Mouse (Mus musculus) hindbrain, embryonic 11.5 days (tissue): Measurements from ENCODE around the gene Clrn2. TPM values are rescaled to one million over a fixed set of nuclear protein-coding genes. Genes with fewer than 3 reads are reported as not detected.

Source experiments
- ATAC-seq: fragments of 200-750 bp; cut with Nextera tagmentation; 2 replicates; pipeline ENCODE4 v1.8.0; 2017; ENCODE audit warnings: mild to moderate bottlenecking, moderate TSS enrichment, moderate library complexity; ENCODE audit not compliant: low FRiP score
- DNase-seq: peaks from one replicate; pipeline ENCODE4 v3.0.0-alpha.2; 2015; ENCODE audit warnings: low spot score
- H3K27ac ChIP-seq: fragments of 300-500 bp; sonication (generic); 2 replicates; pipeline ENCODE4 v1.5.1; 2014; ENCODE audit warnings: mild to moderate bottlenecking, low read depth, low read length
- H3K27me3 ChIP-seq: fragments of 300-500 bp; sonication (generic); 2 replicates; pipeline ENCODE4 v1.6.1; 2014; ENCODE audit warnings: mild to moderate bottlenecking, low read length, moderate library complexity, mixed read lengths; ENCODE audit not compliant: control insufficient read depth, insufficient read depth
- H3K36me3 ChIP-seq: fragments of 300-500 bp; sonication (generic); 2 replicates; pipeline ENCODE4 v1.6.1; 2014; ENCODE audit warnings: mild to moderate bottlenecking, low read length, moderate library complexity, mixed read lengths; ENCODE audit not compliant: control insufficient read depth, insufficient read depth
- H3K4me1 ChIP-seq: fragments of 300-500 bp; sonication (generic); replicated peaks from 2 replicates; pipeline ENCODE4 v1.6.1; 2014; ENCODE audit warnings: low read length, mixed read lengths; ENCODE audit not compliant: control insufficient read depth, insufficient read depth
- H3K4me2 ChIP-seq: fragments of 300-500 bp; sonication (generic); replicated peaks from 2 replicates; pipeline ENCODE4 v1.6.1; 2014; ENCODE audit warnings: mild to moderate bottlenecking, low read depth, low read length
- H3K4me3 ChIP-seq: fragments of 300-500 bp; sonication (generic); 2 replicates; pipeline ENCODE4 v1.5.1; 2014; ENCODE audit warnings: low read depth, low read length
- H3K9ac ChIP-seq: fragments of 300-500 bp; sonication (generic); 2 replicates; pipeline ENCODE4 v1.6.1; 2014; ENCODE audit warnings: low read depth, low read length
- H3K9me3 ChIP-seq: fragments of 300-500 bp; sonication (generic); 2 replicates; pipeline ENCODE4 v1.6.1; 2016; ENCODE audit warnings: low read length; ENCODE audit not compliant: control insufficient read depth
- WGBS: fragments of 180-500 bp; shearing (Covaris S2); extraction: QIAGEN DNeasy Blood & Tissue Kit; methylation state at CpG from one replicate; pipeline ENCODE4 v1.1.7; 2014; 5-methylcytosine and 5-hydroxymethylcytosine counted together
- polyA plus RNA-seq: library from polyadenylated mRNA; unstranded; fragments of >200 nt; fragmentation: Nextera tagmentation; extraction: Ambion mirVana; gene quantifications from 2 replicates; pipeline ENCODE4 v1.2.1, GENCODE M21; 2014

Gene Clrn2
- polyA plus RNA-seq, 1 experiment from 2014 or later = not detected

DNA sequence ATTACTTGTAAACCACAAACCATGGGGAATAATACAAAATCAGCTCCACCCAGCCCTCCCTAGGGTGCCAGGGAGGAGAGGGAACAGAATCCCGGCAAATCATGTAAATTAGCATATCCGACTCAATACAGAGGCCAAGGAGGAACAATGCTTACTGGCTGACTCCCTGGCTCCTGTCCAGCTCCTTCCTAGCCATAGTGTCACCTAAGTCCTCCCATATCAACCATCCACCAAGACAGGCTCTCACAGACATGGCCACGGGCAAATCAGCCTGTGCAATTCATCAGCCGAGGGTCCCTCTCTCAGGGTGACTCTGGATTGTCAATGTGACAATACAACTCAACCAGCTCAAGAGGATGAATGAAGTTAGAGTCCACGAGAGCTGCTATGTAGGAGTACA lies 4.9 kb upstream of the Clrn2 start:
- 36% methylated on average over 5 of the region's 5 CpGs for WGBS
- H3K4me3 ChIP-seq = no peak overlapping the region
- H3K9ac ChIP-seq = no peak overlapping the region

DNA sequence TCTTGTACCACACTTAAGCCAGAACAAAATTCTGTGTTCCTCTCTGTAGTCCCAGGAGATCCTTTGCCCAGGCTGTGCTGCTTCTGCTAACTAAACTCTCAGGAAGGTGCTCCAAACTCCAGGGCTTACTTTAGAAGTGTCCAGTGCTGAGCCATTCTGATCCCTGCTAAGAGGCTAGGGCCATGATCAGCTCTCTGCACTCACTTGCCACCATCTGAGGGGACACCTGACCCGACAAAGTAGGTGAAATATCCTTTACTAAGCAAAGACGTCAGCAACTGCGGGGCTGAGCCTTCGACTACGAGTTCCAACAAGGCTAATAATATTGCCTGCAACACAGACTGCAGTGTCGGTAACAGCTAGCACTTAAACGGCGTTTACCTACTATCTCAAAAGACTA lies 4.3 kb upstream of the Clrn2 start:
- no peak for ATAC-seq
- Histone ChIP-seq H3K4me1 (peaks cover 5% of the 10 kb centered on the region; the same call in 1 of the 2 replicates), H3K4me3 (peak overlapping the region; percentile 58), H3K27ac (no peak overlapping the region), H3K9me3 (no peaks in the 10 kb centered on the region), H3K36me3 (no peaks in the 10 kb centered on the region), H3K9ac (peak overlapping the region; percentile 69; the same call in 1 of the 2 replicates), H3K4me2 (peak overlapping the region; percentile 82), H3K27me3 (no peaks in the 10 kb centered on the region)
- no peak for DNase-seq
- WGBS = 4% methylated on average over 8 of the region's 8 CpGs

More for the DNA sequence above, 4.9 kb upstream of the Clrn2 start:
- no peak overlapping the region; the same call in 1 of the 2 replicates for H3K4me2 ChIP-seq
- no peaks in the 10 kb centered on the region for H3K27me3 ChIP-seq
- ATAC-seq = no peak
- no peaks in the 10 kb centered on the region for H3K36me3 ChIP-seq
- peak; percentile 4 for DNase-seq
- H3K4me1 ChIP-seq = peaks cover 5% of the 10 kb centered on the region; the same call in 1 of the 2 replicates
- no peaks in the 10 kb centered on the region for H3K9me3 ChIP-seq
- H3K27ac ChIP-seq = no peak overlapping the region

DNA sequence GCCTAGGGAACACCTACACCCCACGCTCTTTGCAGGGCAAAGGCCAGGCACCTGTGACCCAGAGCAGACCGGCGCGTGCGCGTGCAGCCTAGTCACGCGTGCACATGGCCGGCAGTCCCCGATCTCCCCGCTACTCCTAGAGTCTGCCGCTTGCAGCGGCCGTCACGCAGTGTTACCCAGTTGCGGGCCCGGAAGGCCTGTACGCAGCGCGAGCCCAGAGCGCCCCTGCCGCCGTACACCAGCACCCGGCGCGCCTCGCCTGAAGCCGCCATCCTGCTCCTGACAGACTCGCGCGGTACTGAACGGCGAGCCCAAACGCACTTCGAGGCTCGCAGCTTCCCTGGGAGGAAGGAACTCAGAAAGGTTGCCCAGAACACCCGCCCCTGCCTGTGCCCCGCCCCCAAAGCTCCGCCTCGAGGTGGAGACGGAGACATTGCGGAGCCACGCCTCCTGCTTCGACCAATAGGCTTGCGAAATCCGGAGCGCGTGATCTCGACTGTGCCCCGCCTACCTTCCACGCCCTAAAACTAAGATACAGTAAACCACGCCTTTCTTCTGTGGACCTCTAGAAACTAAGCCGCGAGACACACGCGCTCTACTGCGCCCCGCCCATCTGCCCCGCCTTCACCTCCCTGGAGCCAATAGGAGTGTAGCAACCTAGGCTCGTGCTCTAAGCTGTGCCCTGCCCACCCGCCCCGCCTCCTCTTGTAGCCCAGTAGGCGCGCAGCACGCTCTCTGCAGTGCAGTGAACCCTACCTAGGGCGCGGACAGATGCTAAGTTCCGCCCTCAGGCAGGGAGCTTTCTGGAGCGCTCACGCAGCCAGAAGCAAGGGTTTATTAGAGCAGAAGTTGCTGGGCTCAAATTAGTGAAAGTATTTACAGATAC lies 3.5 kb upstream of the Clrn2 start, which contains the start of gene Qdpr:
TSS of gene Qdpr (minus strand) at position 406 of the 886 bp plus-strand sequence.
- no peaks in the 10 kb centered on the region for H3K36me3 ChIP-seq
- H3K9ac ChIP-seq = peak within 1 kb of the TSS; percentile 69
- peak within 1 kb of the TSS; percentile 54; the same call in 1 of the 2 replicates for H3K27ac ChIP-seq
- peaks cover 5% of the 10 kb centered on the region; the same call in 1 of the 2 replicates for H3K4me1 ChIP-seq
- DNase-seq = peak; percentile 98
- H3K4me3 ChIP-seq = peak within 1 kb of the TSS; percentile 58
- H3K4me2 ChIP-seq = peak within 1 kb of the TSS; percentile 82
- under 1% methylated on average over 67 of the region's 70 CpGs for WGBS
- peak; percentile 100 for ATAC-seq
- H3K9me3 ChIP-seq = no peaks in the 10 kb centered on the region
- no peaks in the 10 kb centered on the region for H3K27me3 ChIP-seq

DNA sequence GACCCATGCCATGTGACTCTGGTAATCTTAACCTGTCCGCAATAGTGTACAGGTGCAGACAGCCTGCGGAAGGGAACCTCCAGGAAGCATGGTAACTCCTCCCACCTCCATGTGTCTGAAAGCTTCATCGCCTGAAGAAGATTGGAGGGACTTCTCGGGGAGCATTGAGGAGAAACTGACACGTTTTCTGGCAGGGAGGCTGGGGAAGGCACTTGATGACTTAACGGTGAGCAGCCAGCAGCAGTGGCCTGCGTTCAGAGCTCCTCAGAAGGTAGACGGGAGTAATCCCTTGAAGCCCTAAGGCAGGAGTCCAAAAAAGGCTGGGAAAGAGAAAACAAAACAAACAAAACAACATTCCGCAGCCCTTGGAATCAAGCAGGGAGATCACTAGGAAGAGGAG lies 905 bp downstream of the Clrn2 start:
- Histone ChIP-seq H3K27me3 (no peaks in the 10 kb centered on the region), H3K4me3 (no peak overlapping the region), H3K27ac (no peak overlapping the region), H3K9me3 (no peaks in the 10 kb centered on the region), H3K4me2 (no peak overlapping the region), H3K9ac (no peak overlapping the region), H3K4me1 (no peaks in the 10 kb centered on the region), H3K36me3 (no peaks in the 10 kb centered on the region)
- 56% methylated on average over 9 of the region's 9 CpGs for WGBS
- DNase-seq (no peak), ATAC-seq (no peak)

DNA sequence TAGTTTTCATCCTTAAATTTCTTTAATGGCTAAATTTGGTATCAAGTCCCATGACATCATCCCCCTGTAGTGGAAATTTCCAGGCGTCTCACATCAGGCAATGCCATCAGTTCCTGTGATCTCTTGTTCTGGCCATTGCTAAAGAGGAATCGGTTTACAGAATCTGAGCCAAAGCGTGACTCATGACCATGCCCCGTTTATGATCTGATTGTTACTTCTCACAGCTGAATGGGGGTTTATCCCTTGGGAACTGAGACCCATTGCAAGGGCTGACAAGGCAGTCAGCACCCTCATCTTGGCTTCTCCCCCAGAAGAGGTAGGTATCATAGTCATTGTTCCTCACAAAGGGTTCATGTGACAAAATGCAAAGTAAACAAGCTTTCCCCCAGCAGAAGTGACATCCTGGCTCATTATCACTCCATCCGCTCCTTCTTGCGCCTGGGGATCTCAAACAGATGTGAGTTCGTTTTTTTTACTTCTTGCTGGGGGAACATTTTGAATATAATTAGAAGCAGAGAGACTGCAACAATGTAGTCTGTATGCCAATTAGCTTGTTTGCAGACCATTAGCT lies 19.4 kb downstream of the Clrn2 start:
- no peak overlapping the region for H3K4me2 ChIP-seq
- H3K9ac ChIP-seq = no peak overlapping the region
- H3K9me3 ChIP-seq = no peaks in the 10 kb centered on the region
- no peaks in the 10 kb centered on the region for H3K27me3 ChIP-seq
- 58% methylated on average over 7 of the region's 7 CpGs for WGBS
- no peaks in the 10 kb centered on the region for H3K36me3 ChIP-seq
- no peak overlapping the region for H3K4me3 ChIP-seq
- no peaks in the 10 kb centered on the region for H3K4me1 ChIP-seq
- no peak overlapping the region for H3K27ac ChIP-seq
- DNase-seq (no peak), ATAC-seq (no peak)

DNA sequence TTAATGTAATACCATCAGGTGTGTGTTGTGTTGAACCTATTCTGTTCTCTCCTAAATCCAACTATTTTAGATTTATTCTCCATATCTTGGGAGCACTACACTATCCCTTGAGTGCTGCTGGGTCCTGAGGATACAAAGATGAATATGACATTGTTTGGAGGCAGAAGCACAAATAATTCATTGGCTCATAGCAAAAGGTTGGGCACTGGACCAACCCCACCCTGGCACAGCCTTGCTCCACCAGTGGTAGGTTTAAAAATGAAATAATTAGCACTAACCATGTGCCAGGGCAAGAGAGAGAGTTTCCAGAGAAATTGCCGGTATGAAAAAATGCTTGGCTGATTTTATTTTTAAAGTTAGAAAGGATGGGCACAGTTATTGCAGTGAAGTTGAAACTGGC lies 20.0 kb downstream of the Clrn2 start:
- Histone ChIP-seq H3K36me3 (no peaks in the 10 kb centered on the region), H3K27me3 (no peaks in the 10 kb centered on the region), H3K9ac (no peak overlapping the region), H3K4me2 (no peak overlapping the region), H3K9me3 (no peaks in the 10 kb centered on the region), H3K4me1 (no peaks in the 10 kb centered on the region), H3K4me3 (no peak overlapping the region), H3K27ac (no peak overlapping the region)
- DNase-seq (no peak), ATAC-seq (no peak)
- WGBS = 81% methylated on average over 1 of the region's 1 CpGs

- DNase-seq = peak; percentile 79
- WGBS = 38% methylated on average over 6 of the region's 6 CpGs
- H3K4me2 ChIP-seq = no peak overlapping the region
- no peaks in the 10 kb centered on the region for H3K27me3 ChIP-seq
- no peaks in the 10 kb centered on the region for H3K4me1 ChIP-seq
- H3K27ac ChIP-seq = no peak overlapping the region
- H3K36me3 ChIP-seq = no peaks in the 10 kb centered on the region
- peak; percentile 53; the same call in 1 of the 2 replicates for ATAC-seq
- H3K9ac ChIP-seq = no peak overlapping the region
- H3K4me3 ChIP-seq = no peak overlapping the region
- H3K9me3 ChIP-seq = no peaks in the 10 kb centered on the region
These were observed 20.7 kb downstream of the Clrn2 start for GRCm38 (mm10) chr5:45474215-45474614.

- Histone ChIP-seq H3K4me3 (no peak overlapping the region), H3K9me3 (no peaks in the 10 kb centered on the region), H3K9ac (no peak overlapping the region), H3K27ac (no peak overlapping the region), H3K4me2 (no peak overlapping the region), H3K4me1 (no peaks in the 10 kb centered on the region), H3K36me3 (no peaks in the 10 kb centered on the region), H3K27me3 (no peaks in the 10 kb centered on the region)
- ATAC-seq (no peak), DNase-seq (no peak)
- WGBS = 76% methylated on average over 3 of the region's 4 CpGs
These were observed 21.2 kb downstream of the Clrn2 start for GRCm38 (mm10) chr5:45474758-45475157.
